Mouse (Mus musculus): ENCODE results near the gene Ear6. TPM values are rescaled to one million over a fixed set of nuclear protein-coding genes. Genes with fewer than 3 reads are reported as not detected.
"Not testable (repeated sequence)": the region's sequence is repeated elsewhere in the genome, so short reads cannot be mapped to it uniquely, and the experiment has no call there.

Ear6 gene
- total and polyA plus RNA-seq, 2 experiments from 2014 or later, result not detected

DNA sequence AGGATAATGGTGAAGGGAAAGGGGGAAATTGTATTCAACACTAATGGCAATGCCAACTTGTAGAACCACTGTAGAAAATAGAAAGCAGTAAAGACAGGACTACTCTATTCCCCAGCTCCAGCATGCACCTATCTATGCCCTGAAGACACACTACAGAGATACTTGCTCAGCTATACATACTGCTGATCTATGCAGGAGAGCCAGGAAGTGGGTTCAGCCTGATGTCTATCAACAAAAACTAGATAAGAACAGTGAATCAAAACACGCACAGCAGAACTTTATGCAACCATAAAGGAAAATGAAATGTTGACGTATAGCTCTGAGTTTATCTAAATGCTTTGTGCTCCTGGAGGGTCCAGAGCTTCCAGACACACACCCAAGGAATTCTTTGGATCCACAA is 10.7 kb upstream of the Ear6 start:
- Histone ChIP-seq H3K4me3 (ENCODE audit: low read depth, low read length) (no peak overlapping the region), H3K27ac (ENCODE audit: low read depth, low read length) (no peak overlapping the region), H3K4me1 (ENCODE audit: insufficient read depth, low read length) (no peaks in the 10 kb centered on the region), H3K36me3 (ENCODE audit: insufficient read depth, low read length) (no peaks in the 10 kb centered on the region), H3K9me3 (ENCODE audit: low read length) (no peaks in the 10 kb centered on the region), H3K4me2 (ENCODE audit: low read depth, low read length, poor library complexity, severe bottlenecking) (no peak overlapping the region), H3K9ac (replicated peaks; ENCODE audit: low read length, poor library complexity, severe bottlenecking) (no peak overlapping the region), H3K27me3 (ENCODE audit: insufficient read depth, low read length) (no peaks in the 10 kb centered on the region)
- DNase-seq (ENCODE audit: low spot score), result no peak
- no peak for TF ChIP-seq CTCF (IDR thresholded peaks at IDR 0.05)
- 91% methylated on average over 2 of the region's 2 CpGs for WGBS
- no peak for ATAC-seq (ENCODE audit: low FRiP score)

DNA sequence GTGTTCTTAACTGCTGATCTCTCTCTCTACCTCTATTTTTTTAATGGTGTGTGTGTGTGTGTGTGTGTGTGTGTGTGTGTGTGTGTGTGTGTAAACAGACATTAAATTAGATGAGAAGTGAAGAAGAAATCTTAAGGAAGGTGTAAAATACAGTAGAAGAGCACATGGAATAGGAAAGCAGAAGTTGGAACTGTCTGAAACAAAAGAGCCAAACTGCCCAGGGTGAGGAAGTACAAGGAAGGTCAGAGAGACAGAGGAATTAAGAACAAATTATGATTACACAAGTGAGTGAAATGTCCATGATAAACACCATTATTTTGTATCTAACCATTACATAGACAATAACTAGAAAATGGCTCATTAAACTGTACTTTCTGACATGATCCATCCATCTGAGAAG is 9.6 kb upstream of the Ear6 start:
- no peak for ATAC-seq (ENCODE audit: low FRiP score)
- no peak for DNase-seq (ENCODE audit: low spot score)

GRCm38 (mm10) chr14:51846566-51846965 is 6.9 kb upstream of the Ear6 start:
- DNase-seq (ENCODE audit: low spot score), result no peak
- Histone ChIP-seq H3K27ac (ENCODE audit: low read depth, low read length) (no peak overlapping the region), H3K36me3 (ENCODE audit: insufficient read depth, low read length) (no peaks in the 10 kb centered on the region), H3K27me3 (ENCODE audit: insufficient read depth, low read length) (no peaks in the 10 kb centered on the region), H3K4me3 (ENCODE audit: low read depth, low read length) (no peak overlapping the region), H3K4me2 (ENCODE audit: low read depth, low read length, poor library complexity, severe bottlenecking) (no peak overlapping the region), H3K4me1 (ENCODE audit: insufficient read depth, low read length) (no peaks in the 10 kb centered on the region), H3K9ac (replicated peaks; ENCODE audit: low read length, poor library complexity, severe bottlenecking) (no peak overlapping the region), H3K9me3 (ENCODE audit: low read length) (no peaks in the 10 kb centered on the region)
- 62% methylated on average over 3 of the region's 3 CpGs for WGBS
- no peak for ATAC-seq (ENCODE audit: low FRiP score)
- TF ChIP-seq CTCF (IDR thresholded peaks at IDR 0.05), result no peak

More for the DNA sequence above, 9.6 kb upstream of the Ear6 start:
- Histone ChIP-seq H3K4me3 (ENCODE audit: low read depth, low read length) (no peak overlapping the region), H3K27me3 (ENCODE audit: insufficient read depth, low read length) (no peaks in the 10 kb centered on the region), H3K9ac (replicated peaks; ENCODE audit: low read length, poor library complexity, severe bottlenecking) (no peak overlapping the region), H3K36me3 (ENCODE audit: insufficient read depth, low read length) (no peaks in the 10 kb centered on the region), H3K9me3 (ENCODE audit: low read length) (no peaks in the 10 kb centered on the region), H3K4me2 (ENCODE audit: low read depth, low read length, poor library complexity, severe bottlenecking) (no peak overlapping the region), H3K4me1 (ENCODE audit: insufficient read depth, low read length) (no peaks in the 10 kb centered on the region), H3K27ac (ENCODE audit: low read depth, low read length) (no peak overlapping the region)
- TF ChIP-seq CTCF (IDR thresholded peaks at IDR 0.05), result no peak

- peak; percentile 60 for TF ChIP-seq CTCF (IDR thresholded peaks at IDR 0.05)
- DNase-seq (ENCODE audit: low spot score) (peak; percentile 43), ATAC-seq (ENCODE audit: low FRiP score) (0 out of 2 replicates have a peak, but pooled peaks have one; percentile 60)
- not testable (repeated sequence) for H3K36me3 ChIP-seq (ENCODE audit: insufficient read depth, low read length); H3K9me3 ChIP-seq (ENCODE audit: low read length); H3K9ac ChIP-seq (replicated peaks; ENCODE audit: low read length, poor library complexity, severe bottlenecking); H3K27ac ChIP-seq (ENCODE audit: low read depth, low read length); H3K4me2 ChIP-seq (ENCODE audit: low read depth, low read length, poor library complexity, severe bottlenecking); H3K4me3 ChIP-seq (ENCODE audit: low read depth, low read length); H3K27me3 ChIP-seq (ENCODE audit: insufficient read depth, low read length); H3K4me1 ChIP-seq (ENCODE audit: insufficient read depth, low read length)
- 45% methylated on average over 3 of the region's 3 CpGs for WGBS
Measured at GRCm38 (mm10) chr14:51851006-51851405, 2.5 kb upstream of the Ear6 start.

DNA sequence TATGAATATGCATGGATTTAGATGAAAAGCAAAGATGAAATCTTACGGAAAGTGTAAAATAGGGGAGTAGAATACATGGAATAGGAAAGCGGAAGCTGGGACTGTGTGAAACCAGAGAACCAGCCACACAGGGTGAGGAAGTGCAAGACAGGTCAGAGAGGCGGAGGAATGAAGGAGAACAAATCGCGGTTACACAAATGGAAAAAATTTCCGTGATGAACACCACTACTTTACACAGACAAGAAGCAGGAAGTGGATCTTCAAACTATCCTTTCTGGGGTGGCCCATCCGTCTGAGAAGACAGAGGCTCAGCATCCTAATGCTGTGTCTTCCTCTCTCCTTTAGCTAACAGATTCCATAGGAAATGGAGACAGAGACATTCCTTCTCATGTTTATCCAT is 1.8 kb downstream of the Ear6 start:
- H3K9ac ChIP-seq (replicated peaks; ENCODE audit: low read length, poor library complexity, severe bottlenecking); ATAC-seq (ENCODE audit: low FRiP score); H3K9me3 ChIP-seq (ENCODE audit: low read length); H3K36me3 ChIP-seq (ENCODE audit: insufficient read depth, low read length); H3K27me3 ChIP-seq (ENCODE audit: insufficient read depth, low read length); H3K27ac ChIP-seq (ENCODE audit: low read depth, low read length); H3K4me1 ChIP-seq (ENCODE audit: insufficient read depth, low read length); H3K4me3 ChIP-seq (ENCODE audit: low read depth, low read length); DNase-seq (ENCODE audit: low spot score); H3K4me2 ChIP-seq (ENCODE audit: low read depth, low read length, poor library complexity, severe bottlenecking): not testable (repeated sequence)
- WGBS, result 81% methylated on average over 7 of the region's 7 CpGs

DNA sequence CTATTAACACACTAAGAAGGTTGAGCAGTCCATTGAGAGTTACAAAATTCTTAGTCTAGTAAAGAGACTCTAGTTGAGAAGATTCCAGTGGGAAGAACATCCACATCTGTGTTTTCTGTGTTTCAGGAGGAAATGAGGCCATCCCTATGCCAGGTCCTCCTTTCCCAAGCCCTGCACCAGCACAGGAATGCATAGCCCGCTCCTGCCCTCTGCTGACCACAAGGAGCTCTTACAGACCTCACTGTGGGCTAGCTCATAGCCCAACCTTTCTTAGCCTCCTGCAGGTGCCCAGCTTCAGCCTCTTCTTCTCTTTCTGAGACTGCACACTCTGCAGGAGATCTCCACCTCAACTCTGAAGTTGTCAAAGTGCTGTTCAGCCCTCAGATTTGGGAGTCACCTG is 10.1 kb downstream of the Ear6 start:
- not testable (repeated sequence) for H3K4me3 ChIP-seq (ENCODE audit: low read depth, low read length); H3K4me1 ChIP-seq (ENCODE audit: insufficient read depth, low read length); H3K4me2 ChIP-seq (ENCODE audit: low read depth, low read length, poor library complexity, severe bottlenecking); H3K27ac ChIP-seq (ENCODE audit: low read depth, low read length); H3K9ac ChIP-seq (replicated peaks; ENCODE audit: low read length, poor library complexity, severe bottlenecking); H3K9me3 ChIP-seq (ENCODE audit: low read length); H3K27me3 ChIP-seq (ENCODE audit: insufficient read depth, low read length); H3K36me3 ChIP-seq (ENCODE audit: insufficient read depth, low read length)
- DNase-seq (ENCODE audit: low spot score) (peak; percentile 40), ATAC-seq (ENCODE audit: low FRiP score) (peak; percentile 68; the same call in 1 of the 2 replicates)
- TF ChIP-seq CTCF (IDR thresholded peaks at IDR 0.05), result peak; percentile 69
- WGBS, result 16% methylated on average over 1 of the region's 1 CpGs
